In genomic region chr12:110506046-110506445, GRCm38 (mm10) we compare ENCODE assay signal across 21 mouse cellular contexts. TPM values are rescaled to one million over a fixed set of nuclear protein-coding genes. Genes with fewer than 3 reads are reported as not detected.
DNase-seq lines count a peak whose midpoint lies in the region; ATAC-seq and TF ChIP-seq lines count a peak whose summit lies in the region.
"Had no signal": no experiment of that assay in that cellular context is flagged by ENCODE, and none has a peak within 500 bp of the region (broad histone marks: within the 10 kb centered on the region; RNA-seq: fewer than 3 reads in every experiment).

No protein-coding gene starts in this region.

- H3K9me3 ChIP-seq in stomach, postnatal 0 days (ENCODE audit: control insufficient read depth, low read length): no peaks in the 10 kb centered on the region
- H3K9me3 ChIP-seq: embryonic facial prominence, embryonic 15.5 days; G1E; heart, embryonic 12.5 days; hindbrain, embryonic 15.5 days; kidney, embryonic 15.5 days; lung, embryonic 15.5 days; midbrain, embryonic 13.5 days; neural tube, embryonic 15.5 days had no signal

- H3K4me2 ChIP-seq in stomach, postnatal 0 days (replicated peaks; ENCODE audit: low read depth): no peak overlapping the region
- H3K4me2 ChIP-seq: embryonic facial prominence, embryonic 15.5 days; heart, embryonic 12.5 days; hindbrain, embryonic 15.5 days; kidney, embryonic 15.5 days; lung, embryonic 15.5 days; midbrain, embryonic 13.5 days; neural tube, embryonic 15.5 days had no signal

- WGBS in stomach, postnatal 0 days: 55% methylated on average over 5 of the region's 5 CpGs

- no peak overlapping the region for H3K4me3 ChIP-seq in stomach, postnatal 0 days (ENCODE audit: low read depth, low read length)
- H3K4me3 ChIP-seq: embryonic facial prominence, embryonic 15.5 days; gastrocnemius, adult 2 months; heart, embryonic 12.5 days; hindbrain, embryonic 15.5 days; kidney, embryonic 15.5 days; lung, embryonic 15.5 days; midbrain, embryonic 13.5 days; neural tube, embryonic 15.5 days had no signal

- TF ChIP-seq EP300 in stomach, postnatal 0 days (optimal IDR thresholded peaks at IDR 0.05): no peak

- H3K27me3 ChIP-seq in stomach, postnatal 0 days (ENCODE audit: control insufficient read depth, insufficient read depth, low read length): no peaks in the 10 kb centered on the region
- H3K27me3 ChIP-seq: embryonic facial prominence, embryonic 15.5 days; heart, embryonic 12.5 days; hindbrain, embryonic 15.5 days; kidney, embryonic 15.5 days; lung, embryonic 15.5 days; midbrain, embryonic 13.5 days; neural tube, embryonic 15.5 days had no signal

- H3K4me1 ChIP-seq in stomach, postnatal 0 days (replicated peaks; ENCODE audit: control insufficient read depth, insufficient read depth): peaks cover 11% of the 10 kb centered on the region

- 0 out of 2 replicates have a peak overlapping the region, but pooled peaks have one; percentile 30 for H3K27ac ChIP-seq in stomach, postnatal 0 days (replicated peaks)
- H3K27ac ChIP-seq: embryonic facial prominence, embryonic 15.5 days; gastrocnemius, adult 2 months; hindbrain, embryonic 15.5 days; kidney, embryonic 15.5 days; liver, embryonic 14.5 days; lung, embryonic 15.5 days; midbrain, embryonic 13.5 days; neural tube, embryonic 15.5 days had no signal

- ATAC-seq in stomach, postnatal 0 days (ENCODE audit: low FRiP score, low TSS enrichment): no peak
- ATAC-seq: intestine, postnatal 0 days; midbrain, embryonic 13.5 days had no signal

- H3K36me3 ChIP-seq in stomach, postnatal 0 days (ENCODE audit: control insufficient read depth, insufficient read depth, low read length): no peaks in the 10 kb centered on the region
- H3K36me3 ChIP-seq: embryonic facial prominence, embryonic 15.5 days; heart, embryonic 12.5 days; hindbrain, embryonic 15.5 days; kidney, embryonic 15.5 days; lung, embryonic 15.5 days; midbrain, embryonic 13.5 days; neural tube, embryonic 15.5 days had no signal

- no peak for TF ChIP-seq CTCF in stomach, postnatal 0 days (IDR thresholded peaks at IDR 0.05; ENCODE audit: low read depth)

- DNase-seq in adrenal gland, postnatal 14 days: peak; percentile 28
- DNase-seq in adrenal gland, adult 18-20 months (ENCODE audit: low spot score in 2 of 2): no peak
- peak; percentile 2 for DNase-seq in urinary bladder, postnatal 25 days (ENCODE audit: low spot score)
- no peak for DNase-seq in urinary bladder, postnatal 36 days (ENCODE audit: low spot score in 2 of 2)
- DNase-seq in induced T-regulatory cell, adult 2 months (ENCODE audit: low read depth): peak; percentile 85
- no peak for DNase-seq in stomach, postnatal 0 days (ENCODE audit: low spot score)
- DNase-seq in layer of hippocampus, adult 9-11 months: no peak
- no peak for DNase-seq in lung, postnatal 14 days
- DNase-seq: cerebellum, adult 9-10 months; gastrocnemius, adult 2 months; spleen, adult 18-20 months had no signal

- no peak overlapping the region for H3K9ac ChIP-seq in stomach, postnatal 0 days (ENCODE audit: low read length)
- H3K9ac ChIP-seq: embryonic facial prominence, embryonic 15.5 days; heart, embryonic 12.5 days; hindbrain, embryonic 15.5 days; kidney, embryonic 15.5 days; liver, embryonic 14.5 days; lung, embryonic 15.5 days; midbrain, embryonic 13.5 days; neural tube, embryonic 15.5 days had no signal

RNA-seq across cellular contexts. Expression of gene Ppp2r5c, which starts 59.1 kb away (rescaled TPM):
- 102 and 107 TPM in 2 replicates for total RNA-seq in adrenal gland, postnatal 14 days (2021)
- total RNA-seq in adrenal gland, adult 18-20 months (2021): 100 to 1,000 TPM in 1 of 2 experiments, 10 to 100 TPM in 1; 97.8 to 113 TPM
- 113 TPM in 2 replicates for polyA plus RNA-seq in stomach, postnatal 0 days (2015; fragmentation: Nextera tagmentation; extraction: Ambion mirVana)

Comparison
In these comparisons a context has a peak if more than half of its experiments do, and no peak if none do; other contexts are left out.
1. DNase-seq: peak in adrenal gland, postnatal 14 days (single experiment), urinary bladder, postnatal 25 days (single experiment) and induced T-regulatory cell, adult 2 months (single experiment); none in adrenal gland, adult 18-20 months (0 of 2), urinary bladder, postnatal 36 days (0 of 2), stomach, postnatal 0 days (single experiment), layer of hippocampus, adult 9-11 months (single experiment) and lung, postnatal 14 days (single experiment).